Mouse (Mus musculus) mouse trophoblast stem cell (cell line): ENCODE data around the gene Nlrc5.

ENCODE experiments used
- in situ Hi-C, 2 experiments: fragments of 300-500 bp; cut with MseI, MboI; formaldehyde crosslinking; loops; 2 replicates in 1 of 2; 3 replicates in 1 of 2; pipeline ENCODE4 v1.15.1; 2025

Nlrc5 gene

GRCm38 (mm10) chr8:94527178-94527577, 93.0 kb downstream of the Nlrc5 start:
- in situ Hi-C loops: no loop called here

- in situ Hi-C loops: no loop called here
Measured at GRCm38 (mm10) chr8:94528245-94528644, 94.1 kb downstream of the Nlrc5 start.

- in situ Hi-C loops: no loop called here
Measured at GRCm38 (mm10) chr8:94529875-94530274, 95.7 kb downstream of the Nlrc5 start.

GRCm38 (mm10) chr8:94530643-94531042, 96.5 kb downstream of the Nlrc5 start:
- in situ Hi-C loops: no loop called here

GRCm38 (mm10) chr8:94532000-94532399, 97.8 kb downstream of the Nlrc5 start:
- in situ Hi-C loops: no loop called here

- in situ Hi-C loops: no loop called here
Measured at GRCm38 (mm10) chr8:94532525-94532872, 98.3 kb downstream of the Nlrc5 start.

GRCm38 (mm10) chr8:94532873-94533671, 98.9 kb downstream of the Nlrc5 start, which contains the start of gene Cpne2:
Gene Cpne2, plus strand, starts transcription at chr8:94532990.
- in situ Hi-C loops: no loop called here

GRCm38 (mm10) chr8:94534612-94535011, 100.5 kb downstream of the Nlrc5 start:
- in situ Hi-C loops: no loop called here

- in situ Hi-C loops: no loop called here
Measured at GRCm38 (mm10) chr8:94535631-94536030, 101.5 kb downstream of the Nlrc5 start.

GRCm38 (mm10) chr8:94537456-94537855, 103.3 kb downstream of the Nlrc5 start:
- in situ Hi-C loops: no loop called here

GRCm38 (mm10) chr8:94540025-94540424, 105.9 kb downstream of the Nlrc5 start:
- in situ Hi-C loops: no loop called here

GRCm38 (mm10) chr8:94540889-94541795, 107.0 kb downstream of the Nlrc5 start:
- in situ Hi-C loops: no loop called here

GRCm38 (mm10) chr8:94543981-94544380, 109.8 kb downstream of the Nlrc5 start:
- in situ Hi-C loops: no loop called here

- in situ Hi-C loops: no loop called here
Measured at GRCm38 (mm10) chr8:94549041-94549440, 114.9 kb downstream of the Nlrc5 start.

- in situ Hi-C loops: no loop called here
Measured at GRCm38 (mm10) chr8:94549482-94549881, 115.3 kb downstream of the Nlrc5 start.

GRCm38 (mm10) chr8:94549998-94550397, 115.8 kb downstream of the Nlrc5 start:
- in situ Hi-C loops: no loop called here

GRCm38 (mm10) chr8:94551471-94552422, 117.6 kb downstream of the Nlrc5 start:
- in situ Hi-C loops: no loop called here

- in situ Hi-C loops: no loop called here
Measured at GRCm38 (mm10) chr8:94552696-94553095, 118.5 kb downstream of the Nlrc5 start.

GRCm38 (mm10) chr8:94557281-94557680, 123.1 kb downstream of the Nlrc5 start:
- in situ Hi-C loops: no loop called here

GRCm38 (mm10) chr8:94561256-94561655, 127.1 kb downstream of the Nlrc5 start:
- in situ Hi-C loops: no loop called here

- in situ Hi-C loops: no loop called here
Measured at GRCm38 (mm10) chr8:94564421-94564820, 130.3 kb downstream of the Nlrc5 start.
